Mouse (Mus musculus): ENCODE data around the gene Retnlb.
"Not testable (repeated sequence)": the region's sequence is repeated elsewhere in the genome, so short reads cannot be mapped to it uniquely, and the experiment has no call there.

Retnlb gene

GRCm38 (mm10) chr16:48816695-48817094, at the start of gene Retnlb:
Gene Retnlb, plus strand, starts transcription at chr16:48816856.
- DNase-seq = no peak

DNA sequence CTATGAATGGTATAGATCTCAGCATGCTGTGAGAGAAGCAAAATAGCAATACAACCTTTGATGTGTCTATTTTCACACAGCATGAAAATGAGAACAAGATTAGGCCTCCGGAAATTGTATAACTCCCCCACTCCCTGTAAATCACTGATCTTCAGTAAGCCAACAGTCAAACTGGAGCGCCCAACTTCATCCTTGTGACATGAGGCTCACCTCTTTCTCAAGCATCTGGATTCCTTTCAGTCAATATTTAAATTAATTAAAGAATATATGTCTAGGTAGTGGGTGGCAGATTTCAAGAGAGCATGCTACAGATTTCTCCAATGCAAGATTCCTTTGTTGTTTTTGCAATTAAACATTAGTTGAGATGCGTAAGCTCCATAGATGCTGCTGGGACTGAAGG, 47.5 kb upstream of the Retnlb start:
- DNase-seq = no peak

- no peak for DNase-seq
Observed at GRCm38 (mm10) chr16:48771971-48772445, 44.6 kb upstream of the Retnlb start, which contains the start of gene Trat1. Gene Trat1, minus strand, starts transcription at chr16:48772021.

GRCm38 (mm10) chr16:48777254-48777653, 39.4 kb upstream of the Retnlb start:
- no peak for DNase-seq

DNA sequence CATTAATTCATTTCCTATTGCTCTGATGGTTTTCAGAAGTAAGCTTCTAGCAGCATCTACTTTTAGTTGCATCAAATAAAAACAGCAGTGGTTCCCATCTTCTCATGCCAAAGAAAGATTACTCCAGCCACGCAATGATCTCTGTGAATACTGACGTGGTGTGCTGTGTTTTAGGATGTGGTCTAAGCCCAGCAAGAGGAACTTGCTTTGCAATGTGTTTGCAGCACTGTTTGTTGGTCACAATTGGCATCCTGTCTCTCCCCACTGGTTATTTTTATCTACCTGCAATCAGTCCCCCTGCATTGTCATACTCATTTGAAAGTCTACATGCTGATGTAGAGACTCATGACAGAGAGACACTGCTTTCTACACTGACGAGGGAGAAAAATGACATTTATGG, 30.4 kb upstream of the Retnlb start:
- no peak for DNase-seq

GRCm38 (mm10) chr16:48788704-48789185, 27.9 kb upstream of the Retnlb start:
- no peak for DNase-seq

- no peak for DNase-seq
Observed at GRCm38 (mm10) chr16:48798285-48798684, 18.4 kb upstream of the Retnlb start.

DNA sequence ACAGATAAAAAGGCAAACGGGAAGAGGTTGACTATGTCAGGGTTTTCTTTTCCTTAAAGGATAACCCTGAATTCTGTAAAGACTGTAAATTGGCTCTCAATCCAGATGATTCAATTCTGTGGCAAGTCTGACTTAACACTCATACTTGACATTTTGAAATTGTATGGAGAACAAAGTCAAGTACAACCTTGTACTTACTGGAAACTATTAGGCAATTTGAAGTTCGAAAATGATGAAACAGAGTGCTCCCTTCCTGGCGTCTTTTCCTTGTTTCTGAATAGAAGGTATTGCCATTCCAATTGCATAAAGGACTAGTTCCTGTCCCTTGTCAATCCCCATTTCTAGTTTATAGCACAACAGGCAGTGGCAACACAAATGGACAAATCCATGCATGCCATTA, 17.2 kb upstream of the Retnlb start:
- DNase-seq = no peak

- DNase-seq = no peak
Observed at GRCm38 (mm10) chr16:48800906-48801305, 15.8 kb upstream of the Retnlb start.

DNA sequence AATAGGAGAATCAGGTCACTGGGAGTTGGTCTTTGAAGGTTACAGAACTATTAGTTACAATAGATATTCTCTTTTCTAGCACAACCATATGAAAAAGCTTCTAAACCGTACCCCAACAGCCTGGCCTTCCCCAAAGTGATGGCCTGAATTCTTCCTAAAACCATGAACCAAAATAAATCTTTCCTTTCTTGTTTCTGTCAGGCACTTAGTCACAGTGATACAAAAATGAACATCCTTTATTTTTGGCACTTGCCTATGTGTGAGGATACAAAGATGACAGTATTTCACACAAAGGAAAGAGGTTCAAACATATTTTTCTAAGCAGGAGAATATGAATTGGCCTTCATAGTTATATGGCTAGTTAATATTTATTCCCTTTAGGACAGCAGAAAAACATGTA, 11.2 kb upstream of the Retnlb start:
- DNase-seq = no peak

GRCm38 (mm10) chr16:48806521-48806920, 10.1 kb upstream of the Retnlb start:
- no peak for DNase-seq

DNA sequence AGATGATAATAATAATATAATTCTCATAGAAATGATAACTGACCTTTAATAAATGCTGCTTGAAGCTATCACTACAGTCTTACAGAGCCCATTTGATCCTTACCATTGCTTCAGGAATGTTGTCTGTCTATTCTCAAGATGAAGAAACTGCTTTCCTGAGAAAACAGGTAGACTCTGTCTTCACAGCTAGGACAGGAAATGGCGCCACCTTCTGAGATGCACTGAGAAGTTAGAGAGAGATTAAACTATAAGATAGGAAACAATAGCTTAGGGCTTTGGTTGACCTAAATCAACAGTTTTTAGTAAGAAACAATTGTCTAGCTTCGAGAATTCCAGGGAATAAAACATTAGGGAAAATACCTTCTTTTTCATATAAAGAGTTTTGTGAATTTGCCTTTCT, 7.3 kb upstream of the Retnlb start:
- no peak for DNase-seq

DNA sequence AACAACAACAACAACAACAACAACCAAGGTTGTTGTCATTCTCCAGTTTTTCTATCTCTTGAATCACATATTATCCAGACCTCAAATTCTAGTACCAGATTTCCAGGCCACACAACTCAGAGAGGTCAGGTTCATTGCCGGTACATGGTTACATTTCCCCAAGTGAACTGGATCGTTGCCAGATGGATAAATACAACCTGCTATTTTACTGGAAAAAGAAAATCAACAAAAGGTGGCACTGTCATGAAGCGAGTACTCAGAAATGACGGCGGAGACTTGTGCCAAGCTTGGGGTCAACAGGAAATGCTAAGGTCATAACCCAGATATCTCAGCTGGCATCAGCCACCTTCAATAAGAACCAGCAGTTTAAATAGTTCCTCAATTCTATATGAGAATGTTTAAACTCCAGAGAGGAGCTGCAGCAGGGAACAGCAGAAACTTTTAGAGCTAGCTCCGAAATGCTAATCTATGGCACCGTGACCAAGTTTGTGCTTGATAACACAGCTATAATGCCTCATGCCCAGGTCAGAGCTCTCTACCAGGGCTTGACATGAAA, 4.7 kb upstream of the Retnlb start:
- DNase-seq = no peak

DNA sequence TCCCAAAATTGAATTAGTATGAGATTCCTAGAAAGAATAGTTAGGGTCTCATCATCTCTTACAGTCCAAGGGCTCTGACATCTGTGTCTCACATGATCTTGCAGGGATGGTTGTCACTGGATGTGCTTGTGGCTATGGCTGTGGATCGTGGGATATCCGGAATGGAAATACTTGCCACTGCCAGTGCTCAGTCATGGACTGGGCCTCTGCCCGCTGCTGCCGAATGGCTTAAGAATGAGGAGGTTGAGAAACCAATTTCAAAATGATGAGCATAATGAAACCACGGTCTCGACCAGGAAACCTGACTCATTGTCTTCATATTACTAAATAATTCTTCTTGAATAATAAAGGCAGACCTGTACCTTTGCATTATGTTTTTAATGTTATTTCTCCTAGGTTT, 1.9 kb downstream of the Retnlb start:
- DNase-seq = no peak

GRCm38 (mm10) chr16:48826474-48826873, 9.8 kb downstream of the Retnlb start:
- DNase-seq = no peak

- no peak for DNase-seq
Observed at GRCm38 (mm10) chr16:48827625-48828024, 11.0 kb downstream of the Retnlb start.

- DNase-seq = no peak
Observed at GRCm38 (mm10) chr16:48829060-48829459, 12.4 kb downstream of the Retnlb start.

DNA sequence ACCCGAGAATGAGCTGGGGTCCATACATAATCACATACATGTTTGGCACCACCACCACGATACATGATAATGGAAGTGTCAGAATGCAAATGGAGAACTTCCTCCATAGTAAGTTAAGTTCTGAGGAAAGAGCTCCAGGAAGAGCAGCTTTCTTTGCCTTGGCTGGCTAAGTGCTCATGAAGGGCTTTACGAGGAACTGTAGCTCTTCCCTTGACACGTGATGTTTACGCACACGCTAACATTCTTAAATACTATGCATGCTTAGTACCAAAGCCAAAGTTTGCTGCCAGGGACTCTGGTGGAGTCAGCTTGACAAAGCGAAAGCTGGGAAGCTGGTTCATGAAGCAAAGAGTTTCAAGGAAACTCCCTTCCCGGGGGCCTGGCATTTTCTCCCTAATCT, 15.4 kb downstream of the Retnlb start:
- DNase-seq = no peak

GRCm38 (mm10) chr16:48833626-48834025, 17.0 kb downstream of the Retnlb start:
- not testable (repeated sequence) for DNase-seq

- DNase-seq = no peak
Observed at GRCm38 (mm10) chr16:48842266-48842665, 25.6 kb downstream of the Retnlb start, which contains the start of gene Retnla. Gene Retnla, plus strand, starts transcription at chr16:48842551.

DNA sequence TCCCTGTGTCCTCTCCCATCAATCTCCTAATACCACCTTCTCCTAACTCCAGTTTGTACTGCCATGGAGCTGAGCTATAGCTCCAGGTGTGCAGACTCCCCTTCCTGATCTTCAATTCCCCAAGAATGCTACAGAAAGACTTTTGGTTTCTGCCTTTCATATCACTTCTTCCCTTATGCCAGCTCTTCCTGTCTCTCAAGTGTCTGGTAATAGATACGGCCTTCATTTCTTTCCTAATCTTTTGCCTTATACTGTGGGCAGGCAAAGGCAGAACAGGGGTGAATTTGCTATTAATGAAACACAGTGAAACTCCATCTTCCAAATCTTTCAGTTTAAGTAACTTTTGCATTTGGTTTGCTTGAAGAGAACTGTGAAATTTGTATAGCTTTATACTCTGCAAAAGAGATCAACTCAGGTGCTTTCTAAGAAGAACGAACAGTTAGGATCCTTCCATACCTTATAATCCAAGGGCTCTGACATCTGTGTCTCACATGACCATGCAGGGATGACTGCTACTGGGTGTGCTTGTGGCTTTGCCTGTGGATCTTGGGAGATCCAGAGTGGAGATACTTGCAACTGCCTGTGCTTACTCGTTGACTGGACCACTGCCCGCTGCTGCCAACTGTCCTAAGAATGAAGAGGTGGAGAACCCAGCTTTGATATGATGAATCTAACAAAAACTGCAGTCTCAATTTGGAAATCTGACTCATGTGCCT, 27.2 kb downstream of the Retnlb start:
- DNase-seq = no peak

GRCm38 (mm10) chr16:48865004-48865403, 48.3 kb downstream of the Retnlb start:
- DNase-seq = not testable (repeated sequence)

DNA sequence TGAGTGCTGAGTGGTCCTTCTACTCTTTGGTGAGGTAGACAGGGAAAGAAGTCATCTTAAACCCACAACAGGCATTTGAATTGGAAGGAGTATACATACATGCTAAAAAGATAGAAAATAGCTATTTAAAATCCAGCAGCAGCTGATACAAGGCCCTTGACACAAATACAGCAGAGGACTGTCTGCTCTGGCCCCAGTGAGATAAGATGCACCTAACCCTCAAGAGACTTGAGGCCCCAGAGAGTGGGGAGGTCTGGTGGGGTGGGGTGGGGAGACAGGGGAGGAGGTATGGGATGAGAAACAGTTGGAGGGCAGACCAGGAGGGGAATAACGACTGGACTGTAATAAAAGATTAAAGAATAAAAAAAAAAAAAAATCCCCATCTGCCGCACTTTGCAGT, 51.0 kb downstream of the Retnlb start:
- no peak for DNase-seq
